Mouse (Mus musculus) neural tube, postnatal 0 days (tissue): Measurements from ENCODE around the gene Nmt2. TPM values are rescaled to one million over a fixed set of nuclear protein-coding genes. Genes with fewer than 3 reads are reported as not detected.

Experiments
- polyA plus RNA-seq: library from polyadenylated mRNA; unstranded; fragments of >200 nt; fragmentation: Nextera tagmentation; extraction: Ambion mirVana; gene quantifications from 2 replicates; pipeline ENCODE4 v1.2.1, GENCODE M21; 2015

The Nmt2 gene
- polyA plus RNA-seq: 90.1 and 90.5 TPM in 2 replicates

DNA sequence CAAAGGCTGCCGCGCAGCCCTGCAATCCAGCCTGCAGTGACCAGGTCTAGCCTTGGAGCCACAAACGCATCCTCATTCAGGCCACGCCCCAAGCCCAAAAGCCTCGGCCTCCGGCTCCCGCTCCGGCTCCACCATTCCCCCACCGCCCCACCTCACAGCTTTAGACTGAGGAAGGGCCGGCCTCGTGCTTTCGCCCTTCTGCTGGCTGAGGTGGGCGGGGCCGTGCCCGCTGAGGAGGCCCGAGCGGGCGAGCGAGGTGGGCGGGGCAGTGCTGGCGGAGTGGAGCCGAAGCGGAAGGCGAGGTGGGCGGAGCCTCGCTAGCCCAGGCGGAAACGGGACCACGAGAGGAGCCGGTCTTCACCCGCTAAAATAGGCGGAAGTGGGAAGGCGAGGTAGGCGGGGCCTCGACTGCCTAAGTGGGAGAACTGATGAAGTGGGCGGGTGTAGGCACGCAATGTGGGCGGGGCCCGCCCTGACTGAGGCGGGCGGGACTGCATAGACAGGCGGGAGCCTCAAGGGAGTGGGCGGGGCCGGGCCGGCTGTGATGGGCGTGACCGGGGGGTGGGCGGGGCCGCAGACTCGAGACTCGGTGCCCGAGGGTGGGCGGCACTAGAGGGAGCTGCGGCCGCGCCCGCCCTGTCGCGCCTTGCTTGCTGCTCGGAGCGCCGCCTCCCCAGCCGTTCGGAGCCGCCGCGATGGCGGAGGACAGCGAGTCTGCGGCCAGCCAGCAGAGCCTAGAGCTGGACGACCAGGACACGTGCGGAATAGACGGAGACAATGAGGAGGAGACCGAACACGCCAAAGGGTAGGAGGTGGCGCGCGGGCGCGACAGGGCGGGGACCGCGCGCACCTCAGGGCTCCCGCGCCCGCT is at the start of gene Nmt2:
TSS of gene Nmt2 (plus strand) at position 611 of the 871 bp plus-strand sequence.

DNA sequence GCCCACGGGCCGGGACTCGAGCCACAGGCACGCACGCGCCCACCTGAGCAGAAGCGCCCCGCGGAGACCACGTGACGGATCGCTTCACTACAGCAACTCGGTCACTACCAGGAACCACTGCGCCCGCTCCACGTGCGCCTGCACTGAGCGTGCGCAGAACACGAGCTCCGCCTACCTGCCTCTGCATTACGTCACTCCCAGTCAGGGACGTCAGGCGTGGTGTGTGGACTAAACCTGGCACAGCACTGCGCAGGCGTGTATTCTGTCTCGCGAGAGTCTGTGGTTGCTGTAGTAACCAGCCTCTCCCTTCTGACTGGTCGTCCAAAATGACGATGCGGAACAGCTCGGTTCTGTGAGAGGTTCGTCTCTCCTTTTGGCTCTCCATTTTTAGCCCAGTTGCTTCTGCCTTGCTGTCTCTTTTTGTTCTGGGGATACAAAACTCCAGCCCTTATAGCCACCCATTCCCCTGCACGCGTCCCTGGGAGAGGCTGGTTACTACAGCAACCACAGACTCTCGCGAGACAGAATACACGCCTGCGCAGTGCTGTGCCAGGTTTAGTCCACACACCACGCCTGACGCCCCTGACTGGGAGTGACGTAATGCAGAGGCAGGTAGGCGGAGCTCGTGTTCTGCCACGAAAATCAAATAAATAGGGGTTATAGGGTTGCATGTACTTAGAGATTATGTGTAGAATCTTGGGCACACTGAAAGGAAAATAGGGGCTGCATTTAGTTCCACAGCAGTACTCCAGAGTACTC is 48.7 kb downstream of the Nmt2 start, which contains the start of gene Rpp38:
TSS of gene Rpp38 (minus strand) at position 160 of the 759 bp plus-strand sequence.

DNA sequence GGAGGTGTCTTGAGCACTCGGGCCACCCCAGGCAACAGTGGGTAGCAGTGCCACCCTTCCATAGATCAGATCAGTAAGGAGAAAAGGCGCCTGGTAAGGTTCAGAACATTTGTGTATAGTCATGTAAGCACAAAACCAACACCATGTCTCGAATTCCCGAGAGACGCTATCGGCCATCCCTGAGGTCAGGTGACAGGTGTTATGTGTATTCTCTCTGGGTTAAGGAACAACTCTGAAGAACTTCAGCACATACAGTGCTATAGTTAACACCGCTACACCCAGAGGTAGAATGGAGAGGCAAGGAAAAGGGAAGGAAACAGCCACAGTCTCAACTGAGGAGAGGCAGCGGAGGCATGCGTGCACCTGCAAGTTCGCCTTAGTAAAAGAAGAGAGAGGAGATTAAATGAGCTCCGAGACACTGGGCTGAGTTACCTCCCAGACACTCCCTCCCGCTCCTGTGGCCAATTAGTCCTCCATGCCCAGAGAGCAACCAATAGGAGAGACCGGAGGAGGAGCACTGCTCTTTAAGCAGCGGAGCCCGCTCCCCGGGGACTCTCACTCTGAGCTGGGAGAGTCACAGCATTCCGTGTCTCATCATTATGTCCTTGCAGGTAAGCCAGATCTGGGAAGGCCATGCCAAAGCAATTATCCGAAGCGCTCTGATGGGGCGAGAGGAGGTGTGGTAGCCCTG is 51.7 kb downstream of the Nmt2 start, which contains the start of gene Acbd7:
TSS of gene Acbd7 (plus strand) at position 558 of the 691 bp plus-strand sequence.

Other genes with a start within 250 kb of the Nmt2 start
- 34.0 and 35.9 TPM in 2 replicates for gene Fam171a1, start 170.0 kb upstream of the Nmt2 start, polyA plus RNA-seq
- 12.0 and 12.9 TPM in 2 replicates for gene Rpp38, start 48.4 kb downstream of the Nmt2 start, polyA plus RNA-seq
- 11.3 and 12.3 TPM in 2 replicates for gene Acbd7, start 52.0 kb downstream of the Nmt2 start, polyA plus RNA-seq
- not detected in 2 replicates for gene Olah, start 113.0 kb downstream of the Nmt2 start, polyA plus RNA-seq
- gene Meig1, start 138.4 kb downstream of the Nmt2 start, polyA plus RNA-seq: 9.5 and 10.0 TPM in 2 replicates
- 5.8 and 6.5 TPM in 2 replicates for gene Dclre1c, start 139.9 kb downstream of the Nmt2 start, polyA plus RNA-seq
- 5.6 and 6.7 TPM in 2 replicates for gene Suv39h2, start 190.8 kb downstream of the Nmt2 start, polyA plus RNA-seq
- gene Gm45902, start 228.6 kb downstream of the Nmt2 start, polyA plus RNA-seq: 3.5 and 3.7 TPM in 2 replicates
- gene Hspa14, start 228.6 kb downstream of the Nmt2 start, polyA plus RNA-seq: 54.3 and 55.3 TPM in 2 replicates
- 0.36 and 0.39 TPM in 2 replicates for gene Cdnf, start 228.8 kb downstream of the Nmt2 start, polyA plus RNA-seq